Mouse (Mus musculus) 416B (cell line): Measurements from ENCODE around the gene Tmem94.

ENCODE experiments used
- DNase-seq: peaks from one replicate; pipeline ENCODE4 v3.0.0; 2011; ENCODE audit warnings: low read depth

Tmem94 gene

DNA sequence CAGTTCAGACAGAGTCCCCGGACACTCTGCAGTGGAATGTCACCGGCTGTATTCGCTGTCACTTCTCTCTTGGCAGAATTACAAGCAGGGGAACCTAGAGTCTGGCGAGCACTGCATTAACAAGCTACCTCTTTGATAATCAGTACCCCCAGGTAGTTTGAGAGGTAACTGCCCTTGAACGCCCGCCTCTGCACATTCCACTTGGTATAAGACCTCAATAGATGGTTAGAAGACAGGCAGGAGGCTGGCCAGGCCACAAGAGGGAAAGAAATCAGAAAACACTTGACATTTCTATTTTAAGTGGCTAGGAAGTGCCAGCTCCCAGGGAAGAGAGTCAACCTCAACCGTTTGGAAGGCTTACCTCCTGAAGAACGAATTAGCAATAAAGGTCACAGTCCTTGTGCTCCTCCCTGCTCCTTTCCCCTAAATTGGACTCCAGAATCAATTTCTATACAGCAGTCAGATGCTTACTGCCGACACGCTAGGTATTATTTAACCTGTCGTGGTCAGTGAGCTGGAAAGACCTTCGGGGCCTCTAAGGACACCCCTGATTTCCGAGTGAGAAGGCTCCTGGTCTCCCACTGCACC lies 1.2 kb downstream of the Tmem94 start:
- DNase-seq: no peak

GRCm38 (mm10) chr11:115766981-115767380 lies 1.7 kb downstream of the Tmem94 start:
- no peak for DNase-seq

DNA sequence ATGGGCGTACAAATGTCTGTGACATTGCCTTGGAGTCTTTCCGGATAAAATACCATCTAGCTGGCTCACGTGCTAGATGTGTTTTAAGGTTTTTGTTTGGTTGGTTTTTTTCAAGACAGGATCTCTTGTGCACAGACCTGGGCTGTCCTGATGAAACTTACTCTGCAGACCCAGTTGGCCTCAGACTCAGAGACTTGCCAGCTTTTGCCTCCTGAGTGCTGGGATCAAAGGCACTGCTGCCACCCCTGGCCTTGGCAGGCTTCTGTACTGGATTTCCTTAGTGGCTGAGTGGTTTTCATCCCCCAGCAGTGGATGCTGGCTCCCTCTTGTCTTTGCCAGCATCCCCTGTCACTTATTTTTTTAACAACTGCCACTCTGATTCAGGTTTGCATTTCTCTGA lies 3.7 kb downstream of the Tmem94 start:
- no peak for DNase-seq

- DNase-seq: no peak
Observed at GRCm38 (mm10) chr11:115774653-115775052, 9.4 kb downstream of the Tmem94 start.

GRCm38 (mm10) chr11:115775821-115776665 lies 10.8 kb downstream of the Tmem94 start:
- no peak for DNase-seq

DNA sequence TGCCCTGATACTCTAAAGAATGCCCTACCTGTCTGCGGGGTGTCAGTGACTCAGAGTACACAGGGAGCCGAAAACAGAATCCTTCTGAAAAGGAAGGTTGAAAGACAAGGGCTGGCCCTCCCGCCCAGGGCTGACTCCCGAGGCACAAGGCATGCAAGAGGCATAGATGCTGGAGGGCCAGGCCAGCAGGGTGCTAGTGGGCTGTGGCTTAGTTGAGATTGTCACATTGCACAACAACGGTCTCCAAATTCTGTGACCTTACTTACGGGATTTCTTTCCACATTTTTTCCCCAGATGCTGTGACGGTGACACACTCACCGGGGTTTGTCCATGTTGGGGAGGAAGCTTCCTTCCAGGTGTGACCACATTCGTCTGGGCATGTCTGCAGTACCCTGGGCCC lies 11.7 kb downstream of the Tmem94 start:
- no peak for DNase-seq

DNA sequence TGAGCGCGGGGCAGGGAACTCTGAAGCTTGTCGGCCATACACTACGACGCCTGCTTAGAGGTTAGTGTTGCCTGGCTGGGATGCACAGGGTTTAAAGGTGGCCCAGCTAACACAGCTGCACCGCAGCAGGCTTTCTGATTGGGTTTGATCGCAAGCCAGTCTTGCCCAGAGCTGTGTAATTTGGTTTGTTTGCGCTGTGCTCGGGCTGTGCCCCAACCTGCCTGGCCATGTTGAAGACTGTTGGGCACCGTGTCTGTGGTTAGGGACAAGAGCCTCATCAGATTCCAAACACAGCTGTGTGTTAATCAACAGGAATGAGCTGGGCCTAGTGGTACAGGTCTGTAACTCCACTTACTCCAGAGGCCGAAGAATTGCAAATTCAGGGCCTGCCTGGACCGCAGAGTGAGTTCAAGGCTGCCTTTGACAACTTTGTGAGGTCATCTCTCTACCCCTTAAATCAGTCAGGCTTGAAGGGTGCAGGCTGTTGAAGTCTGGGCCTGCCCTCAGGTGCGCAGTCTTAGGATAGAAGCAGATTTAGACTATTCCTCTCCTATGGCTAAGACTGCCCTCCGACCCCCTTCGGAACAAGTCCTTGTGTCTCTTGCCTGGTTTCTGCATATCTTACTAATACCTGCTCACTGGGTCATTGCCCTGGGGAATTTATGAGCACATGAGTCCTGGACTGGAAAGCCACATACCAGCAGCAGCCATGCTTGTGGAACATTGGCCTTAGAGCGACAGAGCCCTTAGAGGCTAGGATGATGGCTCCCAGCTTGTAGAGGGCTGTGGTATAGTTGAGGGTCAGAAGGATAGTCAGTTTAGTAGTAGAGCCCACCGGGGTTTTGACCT lies 12.5 kb downstream of the Tmem94 start:
- DNase-seq: no peak

DNA sequence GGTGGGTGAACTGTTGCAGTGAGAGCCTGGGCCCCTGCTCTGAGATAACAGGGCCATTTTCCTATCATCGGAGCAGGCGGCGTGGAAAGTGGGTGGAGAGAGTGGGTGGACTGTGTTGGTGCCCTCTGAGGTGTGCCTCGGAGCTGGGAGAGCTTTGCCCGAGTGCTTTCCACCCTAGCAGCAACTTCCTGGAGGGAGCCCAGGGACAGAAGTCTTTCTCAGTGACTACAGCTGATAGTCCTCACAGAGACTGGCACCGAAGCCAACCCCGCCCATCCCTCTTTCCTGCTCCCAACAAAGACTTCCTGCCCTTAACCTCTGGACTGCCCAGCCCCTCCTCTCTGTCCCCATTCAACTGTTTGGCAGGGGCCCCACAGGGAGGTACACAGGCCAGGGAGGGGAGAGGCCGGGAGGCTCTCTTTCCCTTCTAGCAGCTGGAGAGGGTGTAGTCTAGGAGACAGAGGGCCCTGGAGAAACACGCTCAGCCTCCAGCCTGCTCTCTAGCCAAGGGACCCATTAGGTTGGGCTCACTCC lies 13.9 kb downstream of the Tmem94 start:
- peak; percentile 85 for DNase-seq

- DNase-seq: no peak
Observed at GRCm38 (mm10) chr11:115780141-115781070, 15.2 kb downstream of the Tmem94 start.

- no peak for DNase-seq
Observed at GRCm38 (mm10) chr11:115786473-115786872, 21.2 kb downstream of the Tmem94 start.

DNA sequence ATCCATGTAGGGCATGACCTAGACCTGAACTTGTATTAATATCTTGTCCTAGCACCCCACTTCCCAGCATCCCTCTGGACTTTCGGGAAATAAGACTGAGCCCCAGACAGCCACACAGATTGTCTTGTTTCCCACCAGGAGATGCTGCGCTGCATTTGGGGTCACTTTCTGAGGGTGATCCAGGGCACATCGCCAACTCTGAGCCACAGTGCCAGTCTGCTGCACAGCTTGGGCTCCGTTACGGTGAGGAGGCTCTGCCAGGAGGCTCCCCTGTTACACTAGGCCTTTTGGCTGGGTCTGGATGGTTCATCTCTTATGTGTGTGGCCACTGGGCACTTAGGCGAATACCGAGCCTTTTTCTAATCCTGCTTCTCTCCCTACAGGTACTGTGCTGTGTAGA lies 24.6 kb downstream of the Tmem94 start:
- no peak for DNase-seq

DNA sequence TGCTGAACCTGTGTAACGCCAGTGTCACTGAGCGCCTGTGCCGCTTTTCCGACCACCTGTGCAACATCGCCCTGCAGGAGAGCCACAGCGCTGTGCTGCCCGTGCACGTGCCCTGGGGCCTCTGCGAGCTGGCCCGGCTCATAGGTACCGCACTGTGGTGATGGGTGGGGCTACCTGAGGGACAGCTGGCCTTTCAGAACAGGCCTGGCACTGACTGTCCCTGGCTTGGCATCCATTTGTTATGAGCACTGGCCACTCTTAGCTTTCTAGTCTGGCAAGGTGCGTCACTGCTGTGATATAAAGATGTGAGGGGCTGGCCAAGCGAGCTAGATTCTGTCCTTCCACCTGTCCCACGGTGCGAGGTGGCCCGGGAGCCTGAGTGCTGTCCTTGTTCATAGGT lies 26.7 kb downstream of the Tmem94 start:
- DNase-seq: no peak

DNA sequence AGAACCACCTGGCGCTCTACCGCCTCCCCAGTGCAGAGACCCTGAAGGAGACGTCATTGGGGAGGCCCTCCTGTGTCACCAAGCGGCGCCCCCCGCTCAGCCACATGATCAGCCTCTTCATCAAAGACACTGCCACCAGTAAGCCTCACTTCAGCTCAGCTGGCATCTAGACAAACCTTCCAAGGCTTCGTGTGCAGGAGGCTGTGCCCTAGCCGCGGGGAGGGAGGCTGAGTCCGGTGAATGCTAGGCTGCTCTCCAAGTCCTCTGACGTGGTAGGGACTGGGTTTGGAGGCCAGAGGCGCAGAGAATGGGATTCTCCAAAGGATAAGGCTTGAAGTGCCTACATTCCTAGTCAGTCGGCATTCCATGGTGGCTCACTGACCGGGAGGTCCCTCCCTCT lies 27.1 kb downstream of the Tmem94 start:
- no peak for DNase-seq

- DNase-seq: no peak
Observed at GRCm38 (mm10) chr11:115796898-115797297, 31.7 kb downstream of the Tmem94 start.

DNA sequence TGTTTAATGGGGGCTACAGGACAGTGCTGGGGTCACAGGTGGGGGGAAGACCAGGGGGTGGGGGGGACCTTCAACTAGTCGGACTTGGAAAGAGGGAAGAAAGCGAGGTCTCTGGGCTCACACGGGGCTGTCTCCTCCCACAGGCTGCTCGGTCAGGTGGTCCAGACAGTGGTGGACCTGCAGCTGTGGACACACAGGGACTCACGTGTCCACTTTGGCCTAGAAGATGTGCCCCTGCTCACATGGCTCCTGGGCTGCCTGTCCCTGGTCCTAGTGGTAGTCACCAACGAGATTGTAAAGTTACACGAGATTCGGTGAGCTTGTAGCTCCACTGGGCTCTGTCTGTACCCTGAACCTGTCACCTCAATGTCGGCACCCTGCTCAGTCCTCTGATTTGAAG lies 32.4 kb downstream of the Tmem94 start:
- DNase-seq: no peak

GRCm38 (mm10) chr11:115800981-115801380 lies 35.7 kb downstream of the Tmem94 start:
- no peak for DNase-seq

DNA sequence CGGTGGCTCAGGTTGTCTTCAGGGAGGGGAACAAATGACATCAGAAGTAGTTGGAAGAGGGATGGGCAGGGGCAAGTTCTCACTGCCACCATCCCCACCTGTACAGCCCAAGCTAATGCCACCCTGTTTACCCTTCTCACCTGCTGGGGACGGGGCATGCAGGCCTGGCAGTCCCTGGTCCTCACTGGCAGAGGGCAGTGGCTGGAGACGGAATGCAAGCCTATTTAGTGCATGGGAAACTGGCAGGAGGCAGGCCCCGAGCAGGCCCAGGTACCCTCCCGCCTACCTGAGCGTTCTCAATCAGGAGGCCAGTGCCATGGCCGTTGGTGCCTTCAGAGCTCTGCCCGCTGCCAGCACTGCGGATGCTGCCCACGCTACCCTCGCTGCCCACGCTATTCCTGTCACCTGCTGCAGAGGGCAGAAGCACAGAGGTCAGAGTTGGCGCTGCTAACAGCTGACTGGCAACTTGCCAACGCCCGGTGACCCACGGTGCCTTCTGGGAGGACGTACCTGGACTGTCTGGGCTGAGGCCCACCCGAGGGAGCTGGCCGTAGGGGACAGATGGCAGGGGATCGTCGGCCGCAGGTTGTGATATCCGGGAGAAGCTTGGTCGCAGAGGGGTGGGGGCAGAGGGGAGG lies 38.0 kb downstream of the Tmem94 start:
- no peak for DNase-seq

DNA sequence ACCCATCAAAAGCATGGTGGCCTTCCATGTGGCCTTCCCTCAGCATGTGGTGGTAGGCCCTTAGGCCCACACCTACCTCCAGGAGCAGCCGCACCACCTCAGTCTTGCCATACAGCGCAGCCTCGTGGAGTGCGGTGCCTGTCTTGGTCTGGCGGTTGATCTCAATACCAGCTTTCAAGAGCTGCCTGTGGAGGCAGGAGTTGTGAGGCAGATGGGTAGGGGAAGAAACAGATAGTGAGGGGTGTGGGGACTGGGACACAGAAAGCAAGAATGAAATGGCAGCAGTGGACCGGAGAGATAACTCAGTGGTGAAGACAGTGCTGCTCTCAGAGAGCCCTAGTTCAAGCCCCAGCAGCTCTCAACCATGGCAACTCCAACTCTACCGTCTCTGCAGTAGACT lies 39.8 kb downstream of the Tmem94 start:
- DNase-seq: no peak

DNA sequence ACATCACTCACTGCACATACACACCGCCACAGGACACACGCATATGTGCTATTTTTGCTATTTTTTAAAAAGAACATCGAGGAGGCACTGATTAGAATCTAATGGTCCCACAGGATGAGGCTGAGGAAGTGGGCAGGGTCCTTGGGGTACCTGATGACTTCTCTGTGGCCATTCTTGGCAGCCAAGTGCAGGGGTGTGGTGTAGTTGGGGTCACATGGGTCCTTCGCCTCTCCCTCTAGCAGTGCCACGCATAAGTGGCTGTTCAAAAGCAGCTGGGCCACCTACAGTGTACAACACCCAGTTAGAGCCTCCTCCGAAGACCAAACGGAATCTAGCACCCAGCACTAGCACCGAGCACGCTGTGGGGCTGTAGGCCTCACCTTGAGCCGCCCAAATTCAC lies 40.9 kb downstream of the Tmem94 start:
- peak; percentile 76 for DNase-seq

DNA sequence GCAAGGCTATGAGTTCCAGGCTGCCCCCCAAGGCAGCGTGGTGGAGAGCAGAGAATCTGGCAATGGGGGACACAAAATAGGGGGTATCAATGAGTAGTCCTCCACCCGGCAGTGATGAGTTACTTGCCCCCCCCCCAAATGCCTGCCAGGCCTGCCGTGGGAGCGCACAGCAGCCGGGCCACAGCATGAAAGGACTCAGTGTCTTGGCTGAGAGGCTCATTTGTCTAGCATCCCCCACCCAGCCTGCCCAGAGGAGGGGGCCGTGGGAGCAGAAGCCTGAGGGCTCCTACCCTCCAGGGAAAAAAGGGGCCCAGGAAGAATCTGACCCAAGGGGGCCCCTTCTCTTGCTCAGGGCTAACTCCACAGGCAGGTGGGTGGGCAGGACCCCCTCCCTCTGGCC lies 42.1 kb downstream of the Tmem94 start:
- no peak for DNase-seq

DNA sequence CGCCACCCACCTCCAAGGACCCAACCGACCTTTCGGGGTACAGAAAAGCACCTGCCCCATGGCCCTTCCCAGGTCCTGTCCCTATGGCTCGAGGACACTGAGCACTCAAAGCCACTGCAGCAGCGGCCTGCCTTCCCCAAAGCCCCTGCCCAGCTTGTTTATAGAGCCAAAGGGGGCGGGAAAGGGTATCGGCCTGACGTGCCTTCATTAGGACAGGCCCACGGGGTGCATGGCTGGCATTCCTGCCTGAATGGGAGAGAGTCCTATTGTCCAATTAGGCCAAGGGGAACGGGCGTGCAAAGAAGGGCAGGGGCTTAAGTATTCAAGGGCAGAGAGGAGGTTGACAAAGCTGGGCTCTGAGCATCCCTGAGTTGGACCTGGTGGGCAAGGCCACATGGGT lies 42.7 kb downstream of the Tmem94 start:
- no peak for DNase-seq
